Mouse (Mus musculus) layer of hippocampus, postnatal 25 days (tissue): Measurements from ENCODE around the gene Olfr1484. TPM values are rescaled to one million over a fixed set of nuclear protein-coding genes. Genes with fewer than 3 reads are reported as not detected.
"Not testable (repeated sequence)": the region's sequence is repeated elsewhere in the genome, so short reads cannot be mapped to it uniquely, and the experiment has no call there.

Experiments
- DNase-seq, 2 experiments: peaks; one replicate each; pipeline ENCODE4 v3.0.0; 2022; ENCODE audit warnings: mixed read lengths in 2 of 2, low spot score in 1 of 2; ENCODE audit errors: extremely low spot score in 1 of 2
- microRNA-seq, 2 experiments: library from miRNA; unstranded; fragments of <30 nt; microRNA quantifications; one replicate each; pipeline ENCODE4 v1.2.0; 2021
- total RNA-seq, 2 experiments: library from RNA; stranded (reverse); gene quantifications; 2 replicates each; pipeline ENCODE4 v1.2.3; 2021

The Olfr1484 gene
- total RNA-seq = not detected

DNA sequence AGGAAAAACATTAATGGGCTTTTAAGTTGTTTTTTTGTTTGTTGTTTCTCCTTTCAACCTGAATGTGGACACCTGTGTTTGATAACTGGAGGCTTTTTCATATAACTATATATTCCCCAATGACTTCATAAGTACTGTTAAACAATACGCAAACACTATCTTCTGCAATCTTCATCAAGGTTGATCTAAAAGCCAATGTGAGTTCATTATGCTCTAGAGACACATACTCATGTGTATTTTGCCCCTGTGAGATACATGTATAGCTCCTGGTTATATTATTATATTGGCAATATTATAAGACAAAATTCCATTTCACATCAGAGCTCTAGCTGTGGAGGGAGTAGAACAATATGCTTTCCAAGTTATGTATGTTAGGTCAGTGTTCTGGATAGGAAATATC, at the start of gene Olfr1484:
Gene Olfr1484 (plus strand): TSS at position 301 of the 400 bp plus-strand sequence.
- DNase-seq = no peak

DNA sequence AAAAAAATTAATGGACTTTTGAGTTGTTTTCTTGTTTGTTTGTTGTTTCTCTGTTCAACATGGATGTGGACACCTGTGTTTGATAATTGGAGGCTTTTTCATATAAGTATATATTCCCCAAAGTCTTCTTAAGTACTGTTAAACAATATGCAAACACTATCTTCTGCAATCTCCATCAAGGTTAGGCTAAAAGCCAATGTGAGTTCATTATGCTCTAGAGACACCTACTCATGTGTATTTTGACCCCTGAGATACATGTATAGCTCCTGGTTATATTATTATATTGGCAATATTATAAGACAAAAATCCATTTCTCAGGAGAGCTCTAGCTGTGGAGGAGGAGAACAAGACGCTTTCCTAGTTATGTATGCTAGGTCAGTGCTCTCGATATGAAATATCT, 33.8 kb downstream of the Olfr1484 start, which contains the start of gene Olfr1487:
Gene Olfr1487 (plus strand): TSS at position 301 of the 400 bp plus-strand sequence.
- DNase-seq = not testable (repeated sequence)

DNA sequence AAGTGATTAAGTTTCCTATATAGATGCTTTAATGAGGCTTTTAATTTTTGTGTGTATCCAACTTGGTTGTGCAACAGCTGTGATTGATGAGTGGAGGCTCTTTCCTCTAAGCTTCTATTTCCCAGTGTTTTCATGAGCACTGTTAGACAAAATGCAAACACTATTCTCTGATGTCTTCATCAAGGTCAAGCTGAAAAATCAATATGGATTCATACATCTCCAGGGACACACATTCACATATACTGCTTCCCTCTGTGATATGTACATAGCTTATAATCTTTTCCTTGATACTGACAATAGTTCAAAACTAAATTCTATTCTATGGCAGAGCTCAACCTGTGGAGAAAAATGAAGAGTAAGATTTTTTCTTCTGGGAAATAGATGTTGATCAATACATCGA, 48.0 kb downstream of the Olfr1484 start, which contains the start of gene Olfr1489:
Gene Olfr1489 (plus strand): TSS at position 301 of the 400 bp plus-strand sequence.
- no peak for DNase-seq

Small RNA genes within 50 kb of the gene (microRNA-seq; reads per million reads assigned to microRNA genes)
- gene Gm22323 = 0 reads per million in 2 experiments
- 0 reads per million in 2 experiments for gene Gm23931

Other genes starting within 250 kb of the Olfr1484 start
- gene Olfr1466, start 244.6 kb upstream of the Olfr1484 start, total RNA-seq = not detected
- gene Olfr1467, start 221.3 kb upstream of the Olfr1484 start, total RNA-seq = not detected
- gene Olfr1469, start 175.7 kb upstream of the Olfr1484 start, total RNA-seq = not detected
- gene Olfr1471, start 140.1 kb upstream of the Olfr1484 start, total RNA-seq = not detected
- not detected for gene Olfr1472, start 127.4 kb upstream of the Olfr1484 start, total RNA-seq
- not detected for gene Olfr1474, start 113.9 kb upstream of the Olfr1484 start, total RNA-seq
- not detected for gene Olfr1475, start 103.3 kb upstream of the Olfr1484 start, total RNA-seq
- gene Olfr1477, start 83.0 kb upstream of the Olfr1484 start, total RNA-seq = not detected
- not detected for gene Olfr1480, start 55.6 kb upstream of the Olfr1484 start, total RNA-seq
- gene Olfr1487, start 33.9 kb downstream of the Olfr1484 start, total RNA-seq = not detected
- not detected for gene Olfr1489, start 48.1 kb downstream of the Olfr1484 start, total RNA-seq
- gene Olfr1490, start 67.6 kb downstream of the Olfr1484 start, total RNA-seq = not detected
- gene Olfr1491, start 113.8 kb downstream of the Olfr1484 start, total RNA-seq = not detected
- gene Olfr1493-ps1, start 139.8 kb downstream of the Olfr1484 start, total RNA-seq = not detected
- gene Olfr1494, start 156.2 kb downstream of the Olfr1484 start, total RNA-seq = not detected
- not detected for gene Olfr1495, start 181.1 kb downstream of the Olfr1484 start, total RNA-seq
- not detected for gene Olfr1496, start 194.4 kb downstream of the Olfr1484 start, total RNA-seq
- not detected for gene Olfr1497, start 214.7 kb downstream of the Olfr1484 start, total RNA-seq
- not detected for gene Olfr1499, start 235.9 kb downstream of the Olfr1484 start, total RNA-seq
- not detected for gene Olfr1500, start 247.0 kb downstream of the Olfr1484 start, total RNA-seq